25 mouse cellular contexts compared by ENCODE assay signal in genomic region chr6:72837756-72838155, GRCm38 (mm10).
"Had no signal": no experiment of that assay in that cellular context is flagged by ENCODE, and none has a peak within 500 bp of the region (broad histone marks: within the 10 kb centered on the region; RNA-seq: fewer than 3 reads in every experiment).

No protein-coding gene starts in this region.

- DNase-seq: cerebellum, adult 9-11 months; cerebellum, postnatal 10 days; cerebellum, postnatal 14 days; cerebellum, postnatal 25 days; cerebellum, postnatal 36 days; embryo, embryonic 11 days; forebrain, postnatal 0 days; gastrocnemius, adult 2 months; gastrocnemius, postnatal 10 days; gastrocnemius, postnatal 14 days; gastrocnemius, postnatal 25 days; gastrocnemius, postnatal 36 days; heart, adult 11 months; heart, adult 18-20 months; heart, adult 2 months had no signal

- H3K27me3 ChIP-seq: embryonic facial prominence, embryonic 12.5 days; embryonic facial prominence, embryonic 13.5 days; embryonic facial prominence, embryonic 15.5 days; forebrain, embryonic 12.5 days; forebrain, embryonic 13.5 days; forebrain, embryonic 15.5 days had no signal

- H3K4me1 ChIP-seq: embryonic facial prominence, embryonic 10.5 days; embryonic facial prominence, embryonic 12.5 days; embryonic facial prominence, embryonic 15.5 days; forebrain, embryonic 10.5 days; forebrain, embryonic 12.5 days; forebrain, embryonic 13.5 days; forebrain, embryonic 15.5 days had no signal

- H3K4me3 ChIP-seq: embryonic facial prominence, embryonic 10.5 days; embryonic facial prominence, embryonic 12.5 days; embryonic facial prominence, embryonic 13.5 days; embryonic facial prominence, embryonic 15.5 days; erythroblast, embryonic 14.5 days; forebrain, embryonic 10.5 days; forebrain, embryonic 12.5 days; forebrain, embryonic 13.5 days; forebrain, embryonic 15.5 days; gastrocnemius, adult 2 months; heart, adult 2 months; heart, embryonic 10.5 days had no signal

- H3K9me3 ChIP-seq: embryonic facial prominence, embryonic 10.5 days; embryonic facial prominence, embryonic 12.5 days; embryonic facial prominence, embryonic 13.5 days; embryonic facial prominence, embryonic 15.5 days; forebrain, embryonic 10.5 days; forebrain, embryonic 12.5 days; forebrain, embryonic 13.5 days; forebrain, embryonic 15.5 days; heart, embryonic 10.5 days had no signal

- H3K27ac ChIP-seq: embryonic facial prominence, embryonic 10.5 days; embryonic facial prominence, embryonic 12.5 days; embryonic facial prominence, embryonic 15.5 days; forebrain, embryonic 10.5 days; forebrain, embryonic 12.5 days; forebrain, embryonic 13.5 days; forebrain, embryonic 15.5 days; gastrocnemius, adult 2 months; heart, adult 2 months; heart, embryonic 10.5 days had no signal
